Mouse (Mus musculus): ENCODE results near the gene Otud7b.

GRCm38 (mm10) chr3:96170976-96171545 lies 66.7 kb downstream of the Otud7b start:
- TF ChIP-seq CHD2 (IDR thresholded peaks at IDR 0.05; ENCODE audit: low read depth, low read length) = no peak
- TF ChIP-seq ZNF384 (IDR thresholded peaks at IDR 0.05; ENCODE audit: low read depth, low read length) = no peak
- no peak for TF ChIP-seq MAFK (IDR thresholded peaks at IDR 0.05; ENCODE audit: insufficient read depth, low read depth, low read length)
